Mouse (Mus musculus) C2C12 (cell line): ENCODE measurements around the gene Etl4.

Experiments used
- CEBPB ChIP-seq: IDR thresholded peaks from one replicate; pipeline ENCODE4 v1.6.1; 2011; ENCODE audit warnings: low read depth, mild to moderate bottlenecking, control low read depth, moderate library complexity
- CTCF ChIP-seq: IDR thresholded peaks from one replicate; pipeline ENCODE4 v1.5.1; 2011; ENCODE audit not compliant: control insufficient read depth, insufficient read depth, insufficient read length
- MYOG ChIP-seq: IDR thresholded peaks from one replicate; pipeline ENCODE4 v1.6.1; 2011; ENCODE audit not compliant: control insufficient read depth, insufficient read length; ENCODE audit errors: extremely low read depth
- USF1 ChIP-seq: IDR thresholded peaks from one replicate; pipeline ENCODE4 v1.6.1; 2011; ENCODE audit warnings: low read depth, mild to moderate bottlenecking, control low read depth, moderate library complexity

GRCm38 (mm10) chr2:20653116-20653515 is 743.5 kb downstream of the Etl4 start:
- no peak for TF ChIP-seq CTCF
- TF ChIP-seq USF1: no peak
- TF ChIP-seq CEBPB: no peak
- no peak for TF ChIP-seq MYOG
